Mouse (Mus musculus): Measurements from ENCODE around the gene Rcn3.

DNA sequence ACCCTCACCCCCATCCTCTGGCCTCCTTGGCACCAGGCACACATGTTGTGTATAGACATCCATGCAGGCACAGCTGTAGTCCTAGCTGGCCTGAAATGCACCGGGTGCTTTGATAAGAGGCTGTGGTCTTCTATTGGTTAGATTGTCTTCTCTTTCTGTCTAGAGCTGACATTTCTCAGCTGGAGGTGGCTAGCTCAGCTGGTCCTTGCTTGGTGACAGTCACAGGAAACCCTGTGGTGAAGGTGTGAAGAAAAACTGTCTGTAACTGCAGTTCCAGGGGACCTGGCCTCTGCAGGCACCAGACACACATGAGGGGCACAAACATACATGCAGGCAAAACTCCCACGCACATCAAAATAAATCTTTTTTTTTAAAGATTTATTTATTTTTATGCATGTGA, 22.4 kb downstream of the Rcn3 start:
- TF ChIP-seq POLR2A (IDR thresholded peaks at IDR 0.05; ENCODE audit: low read depth, low read length) (no peak), UBTF (IDR thresholded peaks at IDR 0.05; ENCODE audit: low read depth, low read length) (no peak), MAFK (IDR thresholded peaks at IDR 0.05; ENCODE audit: insufficient replicate concordance, low read length) (no peak), USF1 (IDR thresholded peaks at IDR 0.05; ENCODE audit: low read depth, low read length) (no peak), TCF12 (IDR thresholded peaks at IDR 0.05; ENCODE audit: low read depth, low read length) (no peak), CTCF (conservative IDR thresholded peaks at IDR 0.05 in 1 of 2, IDR thresholded peaks at IDR 0.05 in 1 of 2; ENCODE audit: low read depth in 2 of 2, low read length in 2 of 2) (no peak), MEF2A (IDR thresholded peaks at IDR 0.05; ENCODE audit: borderline replicate concordance, low read depth, low read length) (no peak), ETS1 (conservative IDR thresholded peaks at IDR 0.05; ENCODE audit: low read depth, low read length) (no peak), ZC3H11A (IDR thresholded peaks at IDR 0.05; ENCODE audit: low read depth, low read length) (no peak), EP300 (IDR thresholded peaks at IDR 0.05; ENCODE audit: low read length) (no peak), JUND (conservative IDR thresholded peaks at IDR 0.05; ENCODE audit: low read depth, low read length) (no peak)

Measured in CH12.LX (cell line).